ENCODE assay signal across 8 mouse cellular contexts in the genomic region with DNA sequence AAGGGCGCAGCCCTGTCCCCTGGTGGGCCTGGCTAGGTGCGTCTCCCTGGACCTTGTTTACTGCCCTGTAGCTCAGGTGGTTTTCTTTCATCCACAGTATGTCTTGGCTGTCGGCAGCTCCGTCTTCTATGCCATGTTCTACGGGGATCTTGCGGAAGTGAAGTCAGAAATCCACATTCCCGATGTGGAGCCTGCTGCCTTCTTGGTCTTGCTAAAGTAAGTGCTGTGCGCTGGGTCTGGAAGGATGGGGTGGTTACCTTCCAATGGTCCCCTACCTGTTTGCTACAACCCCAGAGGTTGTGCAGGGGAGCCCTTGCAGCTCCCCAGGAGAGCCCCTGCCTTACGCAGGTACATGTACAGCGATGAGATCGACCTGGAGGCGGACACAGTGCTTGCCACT. TPM values are rescaled to one million over a fixed set of nuclear protein-coding genes. Genes with fewer than 3 reads are reported as not detected.
DNase-seq lines count a peak whose midpoint lies in the region; ATAC-seq and TF ChIP-seq lines count a peak whose summit lies in the region.

No protein-coding gene starts in this region.

- H3K9me3 ChIP-seq in kidney, embryonic 14.5 days (ENCODE audit: control insufficient read depth, low read length) = no peaks in the 10 kb centered on the region
- no peaks in the 10 kb centered on the region for H3K9me3 ChIP-seq in heart, postnatal 0 days (replicated peaks; ENCODE audit: control insufficient read depth, low read length)
- no peaks in the 10 kb centered on the region for H3K9me3 ChIP-seq in midbrain, embryonic 12.5 days

- TF ChIP-seq POLR2A in bone marrow, adult 2 months (IDR thresholded peaks at IDR 0.05; ENCODE audit: borderline replicate concordance, control insufficient read depth, low read depth, low read length) = no peak

- H3K4me1 ChIP-seq in kidney, embryonic 14.5 days (ENCODE audit: control insufficient read depth, insufficient read depth, low read length) = peaks cover 9% of the 10 kb centered on the region; the same call in 1 of the 2 replicates
- H3K4me1 ChIP-seq in bone marrow, adult 2 months (ENCODE audit: control insufficient read depth, insufficient read depth, low read length) = no peaks in the 10 kb centered on the region; the same call in 1 of the 2 replicates
- H3K4me1 ChIP-seq in heart, postnatal 0 days (ENCODE audit: control insufficient read depth, insufficient read depth) = peaks cover 12% of the 10 kb centered on the region
- H3K4me1 ChIP-seq in midbrain, embryonic 12.5 days = peaks cover 17% of the 10 kb centered on the region

- ATAC-seq in kidney, embryonic 14.5 days (ENCODE audit: low FRiP score, low TSS enrichment) = no peak; the same call in 1 of the 2 replicates
- no peak for ATAC-seq in heart, postnatal 0 days (ENCODE audit: insufficient read depth, low read depth)
- no peak for ATAC-seq in midbrain, embryonic 12.5 days (ENCODE audit: low FRiP score, low read depth)

- H3K4me2 ChIP-seq in kidney, embryonic 14.5 days (replicated peaks; ENCODE audit: low read depth, low read length) = peak overlapping the region; percentile 90
- peak overlapping the region; percentile 92 for H3K4me2 ChIP-seq in heart, postnatal 0 days (ENCODE audit: low read depth, low read length)
- peak overlapping the region; percentile 87 for H3K4me2 ChIP-seq in midbrain, embryonic 12.5 days (replicated peaks)

- no peak for TF ChIP-seq EP300 in heart, postnatal 0 days (IDR thresholded peaks at IDR 0.05; ENCODE audit: low read depth)

- no peak for DNase-seq in kidney, postnatal 10 days
- no peak for DNase-seq in heart, postnatal 0 days (ENCODE audit: low spot score)
- DNase-seq in gastrocnemius, postnatal 4 days (ENCODE audit: low spot score in 2 of 2) = no peak
- no peak for DNase-seq in kidney, adult 18-20 months
- DNase-seq in urinary bladder, postnatal 25 days (ENCODE audit: low spot score) = no peak

- peak overlapping the region; percentile 89 for H3K27ac ChIP-seq in kidney, embryonic 14.5 days (ENCODE audit: low read depth, low read length)
- H3K27ac ChIP-seq in bone marrow, adult 2 months (ENCODE audit: control insufficient read depth, insufficient read depth, low read depth, low read length, poor library complexity) = no peak overlapping the region; the same call in 1 of the 2 replicates
- H3K27ac ChIP-seq in heart, postnatal 0 days (ENCODE audit: low read depth) = peak overlapping the region; percentile 88
- peak overlapping the region; percentile 90 for H3K27ac ChIP-seq in midbrain, embryonic 12.5 days (replicated peaks)

- H3K27me3 ChIP-seq in kidney, embryonic 14.5 days (ENCODE audit: control insufficient read depth, insufficient read depth, low read length) = no peaks in the 10 kb centered on the region
- no peaks in the 10 kb centered on the region for H3K27me3 ChIP-seq in heart, postnatal 0 days (ENCODE audit: control insufficient read depth, insufficient read depth, low read length)
- no peaks in the 10 kb centered on the region for H3K27me3 ChIP-seq in midbrain, embryonic 12.5 days

- WGBS in kidney, embryonic 14.5 days = 48% methylated on average over 12 of the region's 12 CpGs
- 79% methylated on average over 12 of the region's 12 CpGs for WGBS in bone marrow, adult 2 months
- 42% methylated on average over 12 of the region's 12 CpGs for WGBS in heart, postnatal 0 days
- WGBS in midbrain, embryonic 12.5 days = 47% methylated on average over 12 of the region's 12 CpGs

- no peak for TF ChIP-seq CTCF in bone marrow, adult 2 months (IDR thresholded peaks at IDR 0.05; ENCODE audit: control insufficient read depth, insufficient read depth, low read length)
- TF ChIP-seq CTCF in heart, postnatal 0 days (IDR thresholded peaks at IDR 0.05; ENCODE audit: low read depth) = no peak

- H3K4me3 ChIP-seq in kidney, embryonic 14.5 days (ENCODE audit: low read length) = peak overlapping the region; percentile 76
- peak overlapping the region; percentile 80 for H3K4me3 ChIP-seq in bone marrow, adult 2 months (replicated peaks; ENCODE audit: control insufficient read depth, low read depth, low read length)
- H3K4me3 ChIP-seq in heart, postnatal 0 days (ENCODE audit: low read depth, low read length) = peak overlapping the region; percentile 66
- H3K4me3 ChIP-seq in midbrain, embryonic 12.5 days = peak overlapping the region; percentile 77

- H3K9ac ChIP-seq in kidney, embryonic 14.5 days (ENCODE audit: low read depth, low read length) = peak overlapping the region; percentile 89
- peak overlapping the region; percentile 72 for H3K9ac ChIP-seq in heart, postnatal 0 days (replicated peaks; ENCODE audit: low read depth, low read length)
- H3K9ac ChIP-seq in midbrain, embryonic 12.5 days (replicated peaks) = peak overlapping the region; percentile 85

- peaks cover 63% of the 10 kb centered on the region for H3K36me3 ChIP-seq in kidney, embryonic 14.5 days (ENCODE audit: control insufficient read depth, insufficient read depth, low read length)
- H3K36me3 ChIP-seq in heart, postnatal 0 days (replicated peaks; ENCODE audit: control insufficient read depth, insufficient read depth, low read length) = peaks cover 66% of the 10 kb centered on the region
- peaks cover 78% of the 10 kb centered on the region for H3K36me3 ChIP-seq in midbrain, embryonic 12.5 days

RNA-seq across cellular contexts. Expression of gene Btbd6, which starts 0.9 kb away (rescaled TPM):
- polyA plus RNA-seq in kidney, embryonic 14.5 days (2014; fragmentation: Nextera tagmentation; extraction: Ambion mirVana) = 22.3 and 23.1 TPM in 2 replicates
- polyA plus RNA-seq in bone marrow, adult 2 months (2011; ENCODE audit: insufficient read depth, insufficient read length, low replicate concordance, missing spikeins) = 3.3 and 6.3 TPM in 2 replicates
- total RNA-seq in heart, postnatal 0 days (2014; rRNA removed; ENCODE audit: low replicate concordance) = 62.7 and 70.2 TPM in 2 replicates
- polyA plus RNA-seq in heart, postnatal 0 days (2015; fragmentation: Nextera tagmentation; extraction: Ambion mirVana) = 20.4 and 21.6 TPM in 2 replicates
- 26.8 and 28.6 TPM in 2 replicates for polyA plus RNA-seq in midbrain, embryonic 12.5 days (2016; fragmentation: Nextera tagmentation; extraction: Ambion mirVana)
- total RNA-seq in gastrocnemius, postnatal 4 days (2021) = 10 to 100 TPM; 18.4 to 19.4 TPM

RNA-seq across cellular contexts. Expression of gene Brf1, which starts 23.3 kb away (rescaled TPM):
- 38.2 and 75.6 TPM in 2 replicates for polyA plus RNA-seq in kidney, embryonic 14.5 days (2014; fragmentation: Nextera tagmentation; extraction: Ambion mirVana)
- 54.8 and 94.0 TPM in 2 replicates for polyA plus RNA-seq in bone marrow, adult 2 months (2011; ENCODE audit: insufficient read depth, insufficient read length, low replicate concordance, missing spikeins)
- 26.0 and 51.9 TPM in 2 replicates for total RNA-seq in heart, postnatal 0 days (2014; rRNA removed; ENCODE audit: low replicate concordance)
- polyA plus RNA-seq in heart, postnatal 0 days (2015; fragmentation: Nextera tagmentation; extraction: Ambion mirVana) = 24.5 TPM in 2 replicates
- polyA plus RNA-seq in midbrain, embryonic 12.5 days (2016; fragmentation: Nextera tagmentation; extraction: Ambion mirVana) = 75.9 and 76.2 TPM in 2 replicates
- 10 to 100 TPM; 44.2 to 52.2 TPM for total RNA-seq in gastrocnemius, postnatal 4 days (2021)

RNA-seq across cellular contexts. Expression of gene Nudt14, which starts 35.2 kb away (rescaled TPM):
- polyA plus RNA-seq in kidney, embryonic 14.5 days (2014; fragmentation: Nextera tagmentation; extraction: Ambion mirVana) = 101 and 102 TPM in 2 replicates
- polyA plus RNA-seq in bone marrow, adult 2 months (2011; ENCODE audit: insufficient read depth, insufficient read length, low replicate concordance, missing spikeins) = 7.3 and 31.0 TPM in 2 replicates
- total RNA-seq in heart, postnatal 0 days (2014; rRNA removed; ENCODE audit: low replicate concordance) = 13.5 and 33.9 TPM in 2 replicates
- polyA plus RNA-seq in heart, postnatal 0 days (2015; fragmentation: Nextera tagmentation; extraction: Ambion mirVana) = 28.2 and 33.2 TPM in 2 replicates
- polyA plus RNA-seq in midbrain, embryonic 12.5 days (2016; fragmentation: Nextera tagmentation; extraction: Ambion mirVana) = 52.9 and 56.6 TPM in 2 replicates
- 10 to 100 TPM; 23.7 to 27.2 TPM for total RNA-seq in gastrocnemius, postnatal 4 days (2021)

RNA-seq across cellular contexts. Expression of gene Pacs2, which starts 37.2 kb away (rescaled TPM):
- 12.6 and 14.6 TPM in 2 replicates for polyA plus RNA-seq in kidney, embryonic 14.5 days (2014; fragmentation: Nextera tagmentation; extraction: Ambion mirVana)
- 25.9 and 33.7 TPM in 2 replicates for polyA plus RNA-seq in bone marrow, adult 2 months (2011; ENCODE audit: insufficient read depth, insufficient read length, low replicate concordance, missing spikeins)
- 20.4 and 38.5 TPM in 2 replicates for total RNA-seq in heart, postnatal 0 days (2014; rRNA removed; ENCODE audit: low replicate concordance)
- 4.3 and 5.1 TPM in 2 replicates for polyA plus RNA-seq in heart, postnatal 0 days (2015; fragmentation: Nextera tagmentation; extraction: Ambion mirVana)
- 27.1 and 29.9 TPM in 2 replicates for polyA plus RNA-seq in midbrain, embryonic 12.5 days (2016; fragmentation: Nextera tagmentation; extraction: Ambion mirVana)
- 10 to 100 TPM; 81.4 to 82.4 TPM for total RNA-seq in gastrocnemius, postnatal 4 days (2021)

RNA-seq across cellular contexts. Expression of gene Jag2, which starts 47.6 kb away (rescaled TPM):
- 2.3 and 2.9 TPM in 2 replicates for polyA plus RNA-seq in kidney, embryonic 14.5 days (2014; fragmentation: Nextera tagmentation; extraction: Ambion mirVana)
- 0.77 and 6.4 TPM in 2 replicates for polyA plus RNA-seq in bone marrow, adult 2 months (2011; ENCODE audit: insufficient read depth, insufficient read length, low replicate concordance, missing spikeins)
- total RNA-seq in heart, postnatal 0 days (2014; rRNA removed; ENCODE audit: low replicate concordance) = 22.7 and 58.5 TPM in 2 replicates
- 1.8 and 3.3 TPM in 2 replicates for polyA plus RNA-seq in heart, postnatal 0 days (2015; fragmentation: Nextera tagmentation; extraction: Ambion mirVana)
- polyA plus RNA-seq in midbrain, embryonic 12.5 days (2016; fragmentation: Nextera tagmentation; extraction: Ambion mirVana) = 5.8 and 7.5 TPM in 2 replicates
- total RNA-seq in gastrocnemius, postnatal 4 days (2021) = 10 to 100 TPM; 60.4 to 60.8 TPM
